Mouse (Mus musculus): ENCODE measurements at regions not wholly inside any gene's neighbourhood (a gene's known extent, or its start where the extent isn't known, plus 50 kb on each side); places are given as distances from the start of the nearest gene placed in this dataset.

- no peak for DNase-seq (ENCODE audit: low read depth, low spot score)
Measured at GRCm38 (mm10) chr6:52368734-52369412, 55.6 kb downstream of the Evx1 start.

- DNase-seq (ENCODE audit: low read depth, low spot score) = no peak
Measured at GRCm38 (mm10) chr6:52370806-52371360, 57.6 kb downstream of the Evx1 start.

- no peak for DNase-seq (ENCODE audit: low read depth, low spot score)
Measured at GRCm38 (mm10) chr6:52379146-52379545, 65.8 kb downstream of the Evx1 start.

- DNase-seq (ENCODE audit: low read depth, low spot score) = no peak
Measured at GRCm38 (mm10) chr6:52379588-52379987, 66.3 kb downstream of the Evx1 start.

GRCm38 (mm10) chr6:52385044-52385443, 71.7 kb downstream of the Evx1 start:
- no peak for DNase-seq (ENCODE audit: low read depth, low spot score)

GRCm38 (mm10) chr6:52401404-52401803, 88.1 kb downstream of the Evx1 start:
- DNase-seq (ENCODE audit: low read depth, low spot score) = no peak

GRCm38 (mm10) chr6:52409991-52410390, 96.7 kb downstream of the Evx1 start:
- no peak for DNase-seq (ENCODE audit: low read depth, low spot score)

GRCm38 (mm10) chr6:52410711-52411110, 97.4 kb downstream of the Evx1 start:
- DNase-seq (ENCODE audit: low read depth, low spot score) = no peak

GRCm38 (mm10) chr6:52411302-52411701, 98.0 kb downstream of the Evx1 start:
- DNase-seq (ENCODE audit: low read depth, low spot score) = no peak

- DNase-seq (ENCODE audit: low read depth, low spot score) = no peak
Measured at GRCm38 (mm10) chr6:52413639-52414038, 100.3 kb downstream of the Evx1 start.

- no peak for DNase-seq (ENCODE audit: low read depth, low spot score)
Measured at GRCm38 (mm10) chr6:52415341-52415946, 102.1 kb downstream of the Evx1 start.

- no peak for DNase-seq (ENCODE audit: low read depth, low spot score)
Measured at GRCm38 (mm10) chr6:52416491-52416890, 103.2 kb downstream of the Evx1 start.

- no peak for DNase-seq (ENCODE audit: low read depth, low spot score)
Measured at GRCm38 (mm10) chr6:52417439-52418124, 104.3 kb downstream of the Evx1 start.

GRCm38 (mm10) chr6:52418451-52419170, 105.3 kb downstream of the Evx1 start:
- DNase-seq (ENCODE audit: low read depth, low spot score) = no peak

GRCm38 (mm10) chr6:52420276-52420970, 107.1 kb downstream of the Evx1 start:
- no peak for DNase-seq (ENCODE audit: low read depth, low spot score)

- no peak for DNase-seq (ENCODE audit: low read depth, low spot score)
Measured at GRCm38 (mm10) chr6:52421771-52422170, 108.5 kb downstream of the Evx1 start.

- no peak for DNase-seq (ENCODE audit: low read depth, low spot score)
Measured at GRCm38 (mm10) chr6:52422686-52423085, 109.4 kb downstream of the Evx1 start.

- no peak for DNase-seq (ENCODE audit: low read depth, low spot score)
Measured at GRCm38 (mm10) chr6:52423581-52424107, 110.3 kb downstream of the Evx1 start.

- no peak for DNase-seq (ENCODE audit: low read depth, low spot score)
Measured at GRCm38 (mm10) chr6:52424440-52424839, 111.1 kb downstream of the Evx1 start.

- DNase-seq (ENCODE audit: low read depth, low spot score) = no peak
Measured at GRCm38 (mm10) chr6:52425082-52425481, 111.8 kb downstream of the Evx1 start.
